Mouse (Mus musculus): ENCODE data around the gene Ceacam3.
"Not testable (repeated sequence)": the region's sequence is repeated elsewhere in the genome, so short reads cannot be mapped to it uniquely, and the experiment has no call there.

Gene Ceacam3

GRCm38 (mm10) chr7:17149931-17150330, at the start of gene Ceacam3:
Ceacam3 (plus strand) TSS chr7:17150282.
- no peak for DNase-seq (ENCODE audit: low spot score in 2 of 2)

GRCm38 (mm10) chr7:17101631-17102030, 48.5 kb upstream of the Ceacam3 start:
- DNase-seq (ENCODE audit: low spot score in 2 of 2): not testable (repeated sequence)

- no peak for DNase-seq (ENCODE audit: low spot score in 2 of 2)
These were observed 14.8 kb upstream of the Ceacam3 start for GRCm38 (mm10) chr7:17135307-17135706.

- DNase-seq (ENCODE audit: low spot score in 2 of 2): peak in 1 of 2 experiments; percentile 20
These were observed 5.6 kb downstream of the Ceacam3 start for GRCm38 (mm10) chr7:17155634-17156033.

- no peak for DNase-seq (ENCODE audit: low spot score in 2 of 2)
These were observed 7.0 kb downstream of the Ceacam3 start for GRCm38 (mm10) chr7:17156885-17157677.

GRCm38 (mm10) chr7:17159011-17159410, 8.9 kb downstream of the Ceacam3 start:
- peak in 1 of 2 experiments; percentile 5 for DNase-seq (ENCODE audit: low spot score in 2 of 2)

- DNase-seq (ENCODE audit: low spot score in 2 of 2): no peak
These were observed 21.7 kb downstream of the Ceacam3 start for GRCm38 (mm10) chr7:17171827-17172226.

- no peak for DNase-seq (ENCODE audit: low spot score in 2 of 2)
These were observed 53.1 kb downstream of the Ceacam3 start, which contains the start of gene Psg29 for GRCm38 (mm10) chr7:17203177-17203576. Psg29 (plus strand) TSS chr7:17203477.

- no peak for DNase-seq (ENCODE audit: low spot score in 2 of 2)
These were observed 55.6 kb downstream of the Ceacam3 start for GRCm38 (mm10) chr7:17205530-17206184.

All from cerebellum, postnatal 4 days (tissue).